Mouse (Mus musculus) gastrocnemius, postnatal 14 days (tissue): ENCODE data around the gene Zfp78. TPM values are rescaled to one million over a fixed set of nuclear protein-coding genes. Genes with fewer than 3 reads are reported as not detected.

Experiments
- DNase-seq: peaks from one replicate; pipeline ENCODE4 v3.0.0; 2021; ENCODE audit warnings: mixed read lengths
- intact Hi-C: fragments of 180-260 bp; cut with DNase I; formaldehyde crosslinking; loops from one replicate; pipeline ENCODE4 v1.15.1; 2025; ENCODE audit warnings: low total_unique reads
- total RNA-seq, 2 experiments: library from RNA; stranded (reverse); gene quantifications; 2 replicates each; pipeline ENCODE4 v1.2.3; 2021

The Zfp78 gene
- total RNA-seq, 2 experiments from 2014 or later: 0.82 to 1.7 TPM

DNA sequence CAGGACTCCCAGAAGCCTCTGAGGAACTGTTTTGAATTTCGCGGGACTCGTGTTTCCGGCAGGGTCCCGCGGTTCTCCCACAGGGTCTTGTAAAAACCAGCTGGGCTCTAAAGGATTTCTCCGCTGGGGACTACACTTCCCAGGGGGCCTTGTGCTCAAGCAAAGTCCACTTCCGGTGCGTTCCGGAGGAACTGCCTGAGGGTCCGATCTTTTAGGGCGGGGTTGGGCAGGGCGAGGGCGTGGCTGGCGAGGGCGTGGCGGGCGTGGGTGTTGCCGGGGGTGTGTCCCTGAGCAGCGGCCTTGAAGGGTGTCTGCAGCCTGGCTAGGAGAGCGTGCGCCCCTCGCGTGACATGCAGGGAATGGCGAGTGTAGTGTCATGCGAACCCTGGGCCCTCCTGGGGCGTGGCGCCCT is 20.0 kb downstream of the Zfp78 start, which contains the start of gene Zfp28:
Gene Zfp28, plus strand, starts transcription at position 252 of the 412 bp plus-strand sequence.
- intact Hi-C loops: no loop called here
- peak; percentile 94 for DNase-seq

DNA sequence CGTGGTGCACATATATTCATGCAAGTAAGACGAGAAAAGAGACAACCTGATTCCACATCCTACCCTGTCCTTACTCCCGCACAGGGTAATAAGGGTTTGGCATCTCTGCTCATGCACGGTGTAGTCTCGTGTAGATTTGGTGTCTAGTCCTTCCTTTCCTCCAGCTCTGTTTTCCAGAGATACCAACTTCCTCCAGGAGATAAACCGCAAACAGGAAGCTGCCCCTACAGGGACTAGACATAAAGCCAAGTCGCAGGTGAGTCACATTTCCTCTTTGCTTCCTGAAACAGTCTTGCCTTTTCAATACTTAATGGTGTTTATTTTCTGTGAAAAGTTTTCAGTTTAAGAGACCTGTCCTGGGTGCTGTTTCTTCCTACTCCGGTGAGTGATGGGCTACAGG is 20.9 kb downstream of the Zfp78 start:
- intact Hi-C loops: no loop called here
- DNase-seq: no peak

DNA sequence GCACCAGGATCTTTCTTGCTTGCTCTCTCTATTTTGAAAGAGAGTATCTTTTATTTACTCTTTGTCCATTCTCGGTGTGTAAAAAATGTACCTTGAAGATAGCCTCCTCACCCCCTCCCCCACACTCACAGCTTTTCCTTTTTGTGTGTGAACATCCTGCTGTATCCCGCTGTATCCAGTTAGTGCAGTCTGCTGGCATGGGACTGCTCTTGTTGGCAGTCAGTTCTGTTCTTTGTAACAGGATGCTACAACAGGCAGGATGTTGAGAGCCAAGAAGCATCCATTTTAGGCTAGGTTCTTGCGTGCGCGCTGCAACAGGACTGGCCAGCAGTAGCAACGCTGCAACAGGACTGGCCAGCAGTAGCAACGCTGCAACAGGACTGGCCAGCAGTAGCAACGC is 23.9 kb downstream of the Zfp78 start:
- peak; percentile 41 for DNase-seq
- intact Hi-C loops: no loop called here

DNA sequence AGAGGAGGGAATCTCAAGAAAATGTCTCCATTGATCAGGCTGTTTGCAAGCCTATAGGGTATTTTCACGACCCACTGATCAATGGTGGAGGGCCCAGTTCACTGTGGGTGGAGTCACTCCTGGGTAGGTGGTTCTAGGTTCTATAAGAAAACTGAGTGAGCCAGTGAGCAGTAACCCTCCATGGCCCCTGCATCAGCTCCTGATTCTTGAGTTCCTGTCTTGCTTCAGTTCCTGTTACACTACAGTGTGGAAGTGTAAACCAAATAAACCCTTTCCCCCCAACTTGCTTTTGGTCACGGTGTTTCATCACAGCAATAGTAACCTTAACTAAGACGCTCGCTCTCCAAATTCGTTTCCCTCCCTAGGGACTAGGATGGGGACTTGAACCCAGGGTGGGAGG is 25.9 kb downstream of the Zfp78 start:
- no peak for DNase-seq
- intact Hi-C loops: no loop called here

DNA sequence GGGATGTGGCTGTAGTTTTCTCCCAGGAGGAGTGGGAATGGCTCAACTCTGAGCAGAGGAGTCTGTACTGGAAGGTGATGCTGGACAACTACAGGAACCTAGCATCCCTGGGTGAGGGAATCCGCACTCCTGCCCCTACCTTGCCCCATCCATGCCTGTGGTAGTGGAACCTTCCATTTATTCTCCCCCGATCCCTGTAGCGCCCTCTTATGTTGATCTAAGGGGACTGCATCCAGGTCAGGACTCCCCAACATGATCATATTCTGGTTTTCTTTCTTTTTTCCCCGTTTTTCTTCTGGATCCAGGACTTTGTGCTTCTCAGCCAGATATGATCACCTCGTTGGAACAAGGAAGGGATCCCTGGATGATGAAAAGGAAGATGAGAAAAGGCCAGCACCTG is 26.4 kb downstream of the Zfp78 start:
- intact Hi-C loops: no loop called here
- no peak for DNase-seq

DNA sequence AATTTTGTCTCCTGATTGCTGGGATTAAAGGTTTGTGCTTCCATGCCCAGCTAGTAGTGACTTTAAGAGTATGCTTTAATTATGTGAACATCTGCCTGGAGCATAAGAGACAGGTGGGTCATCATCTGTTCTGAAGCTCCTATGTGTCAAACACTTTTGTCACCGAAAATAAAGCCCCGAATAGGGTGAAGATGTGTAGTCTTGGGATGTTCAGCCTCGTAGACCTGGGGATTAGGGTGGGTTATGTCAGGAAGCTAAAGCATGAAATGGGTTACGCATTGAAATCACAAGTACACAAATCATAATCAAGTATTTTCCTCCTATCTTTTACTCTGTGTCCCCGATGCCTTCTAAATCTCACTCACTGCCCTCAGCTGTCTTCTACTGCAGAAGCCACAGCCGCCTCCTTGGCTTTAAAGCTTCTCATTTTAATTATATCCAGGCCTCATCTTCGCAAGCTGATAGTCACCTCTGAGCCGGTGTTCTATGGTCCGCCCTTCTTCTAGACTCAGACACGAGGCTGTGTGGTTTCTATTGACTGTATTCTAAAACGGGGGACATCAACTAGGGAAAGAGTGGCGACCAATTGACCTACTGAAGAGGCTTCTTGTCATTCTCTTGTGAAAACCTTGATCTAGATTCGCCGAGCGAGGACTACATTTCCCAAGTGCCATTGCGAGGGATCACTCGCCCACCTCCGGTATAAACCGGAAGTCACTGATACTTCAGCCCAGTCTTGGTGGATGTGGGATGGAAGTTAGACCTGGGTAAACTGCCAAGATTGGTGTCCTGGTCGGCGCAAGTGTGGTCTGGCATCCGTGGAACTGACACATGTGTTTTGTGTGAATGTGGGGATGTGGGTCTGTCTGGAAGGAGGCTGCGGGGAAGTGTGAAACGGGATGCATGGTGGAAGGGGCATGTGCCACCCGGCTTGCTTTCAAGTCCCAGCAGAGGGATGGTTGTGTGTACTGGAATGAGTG is 35.2 kb downstream of the Zfp78 start, which contains the start of gene Smim17:
Gene Smim17, plus strand, starts transcription at position 720 of the 980 bp plus-strand sequence.
- intact Hi-C loops: no loop called here
- DNase-seq: peak; percentile 20

DNA sequence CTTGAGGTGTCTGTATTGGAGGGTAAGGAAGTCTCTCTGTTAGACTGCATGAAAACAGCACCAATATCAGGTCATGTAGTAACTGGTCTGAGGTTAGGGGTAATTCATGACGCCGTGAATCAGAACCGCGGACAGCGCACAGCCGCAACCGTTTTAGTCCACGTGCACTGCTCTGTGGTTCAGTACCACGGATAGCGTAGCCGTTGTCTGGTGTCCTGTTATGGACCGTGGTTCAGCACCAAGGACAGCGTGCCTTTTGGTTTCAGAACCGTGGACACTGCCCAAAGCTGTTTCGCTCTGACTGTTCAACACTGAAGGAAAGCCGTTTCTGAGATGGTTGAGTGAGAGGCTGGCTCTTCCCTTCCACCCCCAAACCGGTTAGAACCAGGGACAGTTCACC is 47.0 kb downstream of the Zfp78 start, which contains the start of gene Gm20715:
Gene Gm20715, plus strand, starts transcription at position 235 of the 400 bp plus-strand sequence.
- DNase-seq: peak; percentile 94
- intact Hi-C loops: no loop called here

DNA sequence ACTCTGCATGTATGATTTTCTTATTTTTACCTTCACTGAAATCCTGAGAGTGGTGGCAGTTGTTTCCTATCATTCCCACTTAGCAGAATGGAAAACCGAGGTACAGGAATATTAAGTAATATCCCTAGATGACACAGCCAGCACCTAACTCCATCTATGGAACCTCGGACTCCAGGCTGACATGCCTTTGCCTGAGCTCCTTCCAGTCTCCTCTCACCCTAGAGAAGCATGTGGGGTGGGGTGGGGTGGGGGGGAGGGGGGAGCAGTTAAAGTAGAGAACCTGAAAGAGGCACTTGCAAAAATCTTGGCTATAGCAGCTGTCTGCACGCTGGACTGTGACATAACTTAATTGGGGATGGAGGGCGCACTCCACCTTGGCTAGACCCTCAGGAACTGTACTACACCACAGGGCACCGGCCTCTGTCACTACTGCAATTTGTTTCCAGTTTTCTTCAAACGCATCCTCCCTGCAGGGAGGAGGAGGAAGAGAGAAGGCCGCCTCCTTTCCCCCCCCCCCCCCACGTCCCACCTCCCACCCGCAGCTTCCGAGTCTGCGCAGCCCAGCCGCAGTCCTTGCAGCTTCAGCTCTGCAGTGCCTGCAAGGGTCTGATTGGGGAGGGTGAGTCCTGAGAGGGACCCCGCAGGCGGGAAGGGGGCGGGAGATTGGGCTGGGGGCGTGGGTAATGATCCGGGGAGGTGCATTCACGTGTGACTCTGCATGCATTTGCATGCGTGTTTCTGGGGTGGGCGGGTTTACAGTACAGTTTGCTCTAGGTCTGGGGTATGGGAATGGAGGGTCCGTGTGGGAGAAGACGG is 51.8 kb downstream of the Zfp78 start:
- intact Hi-C loops: no loop called here
- DNase-seq: no peak

DNA sequence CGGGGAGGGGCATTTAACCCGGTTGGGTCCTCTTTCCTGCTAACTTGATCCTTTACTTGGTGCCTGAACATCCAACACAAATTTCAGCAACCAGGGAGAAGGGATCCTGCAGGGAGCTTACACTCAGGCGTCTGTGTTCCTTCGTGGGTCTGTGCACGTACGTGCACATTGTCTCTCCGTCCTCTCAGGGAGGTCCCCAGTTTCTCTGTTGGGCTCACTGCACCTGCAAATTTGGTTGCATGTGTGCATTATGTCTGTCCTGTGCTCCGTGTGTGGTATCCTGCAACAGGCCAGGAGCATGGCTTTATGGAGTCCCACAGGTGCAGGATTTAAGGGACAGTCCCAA is 52.3 kb downstream of the Zfp78 start:
- no peak for DNase-seq
- intact Hi-C loops: no loop called here

DNA sequence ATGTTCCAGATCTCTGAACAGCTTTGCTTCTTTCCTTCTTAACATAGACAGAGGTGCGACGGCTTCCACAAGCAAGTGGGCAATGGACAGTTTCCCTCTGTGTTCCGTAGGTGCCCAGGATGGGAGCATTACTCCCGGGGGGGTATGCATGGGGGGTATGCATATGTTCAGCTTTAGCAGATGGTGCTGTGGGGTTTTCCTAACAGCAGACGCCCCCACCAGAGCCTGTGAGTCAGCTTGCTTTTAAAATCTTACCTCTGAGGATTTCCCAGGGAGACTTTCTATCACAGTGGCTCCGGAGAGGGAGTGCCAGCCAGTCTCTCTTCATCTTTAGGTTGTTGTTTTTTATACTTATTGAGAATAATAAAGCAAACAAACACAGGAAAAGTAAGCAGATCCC is 56.8 kb downstream of the Zfp78 start:
- intact Hi-C loops: no loop called here
- DNase-seq: no peak

DNA sequence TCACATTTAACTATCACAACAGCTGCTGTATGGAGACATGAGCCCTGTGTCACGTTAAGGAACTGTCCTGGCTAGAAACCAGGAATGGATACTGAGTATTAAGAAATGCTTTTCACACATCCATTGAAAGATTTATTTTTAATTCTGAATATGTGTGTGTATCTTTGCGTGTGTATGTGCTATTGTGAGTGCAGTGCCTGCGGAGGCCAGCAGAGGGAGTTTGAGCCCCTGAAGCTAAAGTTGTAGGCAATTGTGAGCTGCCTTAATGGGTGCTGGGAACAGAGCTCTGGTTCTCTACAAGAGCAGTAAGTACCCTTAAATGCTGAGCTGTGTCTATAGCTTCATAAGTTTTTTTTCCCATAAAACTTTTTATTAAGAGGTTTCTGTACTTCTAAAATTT is 66.3 kb downstream of the Zfp78 start:
- intact Hi-C loops: no loop called here

DNA sequence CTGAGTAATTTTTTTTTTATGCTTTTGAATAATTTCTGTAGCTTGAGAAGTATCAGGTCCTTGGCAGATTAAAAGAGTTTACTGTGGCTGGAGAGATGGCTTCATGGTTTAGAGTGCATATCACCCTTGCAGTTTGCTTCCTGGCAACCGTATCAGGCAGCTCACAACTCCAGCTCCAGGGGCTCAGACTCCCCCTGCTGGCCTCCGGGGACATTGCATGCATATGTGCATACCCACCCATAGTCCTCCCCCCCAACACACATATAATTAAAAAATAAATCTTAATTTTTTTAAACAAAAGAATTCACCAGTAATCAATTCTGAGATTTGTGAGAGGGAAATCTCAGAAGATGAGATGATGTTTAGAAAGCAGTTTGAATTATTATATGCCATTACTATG is 67.3 kb downstream of the Zfp78 start:
- intact Hi-C loops: loop anchor here (5.0 to 10.0 kb wide), 2 partner anchors 73 to 494 kb away; no protein-coding TSS in a partner anchor
- no peak for DNase-seq

More for the DNA sequence above, 66.3 kb downstream of the Zfp78 start:
- DNase-seq: no peak

Other genes with a start within 250 kb of the Zfp78 start
- gene Zfp787, start 207.3 kb upstream of the Zfp78 start, total RNA-seq: 10 to 100 TPM; 32.0 to 32.6 TPM
- gene Zfp444, start 191.1 kb upstream of the Zfp78 start, total RNA-seq: 1 to 10 TPM; 6.0 to 6.1 TPM
- not detected for gene Galp, start 166.2 kb upstream of the Zfp78 start, total RNA-seq
- gene Zscan5b, start 141.0 kb upstream of the Zfp78 start, total RNA-seq: not detected
- gene Epp13, start 110.6 kb upstream of the Zfp78 start, total RNA-seq: not detected
- gene Zfp667, start 76.7 kb upstream of the Zfp78 start, total RNA-seq: 1 to 10 TPM; 1.9 to 2.4 TPM
- gene Zfp583, start 32.0 kb upstream of the Zfp78 start, total RNA-seq: under 1 TPM; 0.39 to 0.51 TPM
- under 1 TPM; 0.06 to 0.11 TPM for gene Gm3854, start 19.5 kb upstream of the Zfp78 start, total RNA-seq
- 1 to 10 TPM; 1.9 to 2.2 TPM for gene Zfp28, start 20.0 kb downstream of the Zfp78 start, total RNA-seq
- under 1 TPM in 1 of 2 experiments, not detected in 1; 0.33 TPM for gene Smim17, start 35.4 kb downstream of the Zfp78 start, total RNA-seq
- not detected for gene Gm20715, start 47.0 kb downstream of the Zfp78 start, total RNA-seq
- not detected for gene Olfr1344, start 75.4 kb downstream of the Zfp78 start, total RNA-seq
- gene Olfr1336, start 92.9 kb downstream of the Zfp78 start, total RNA-seq: not detected
- not detected for gene Olfr1346, start 103.8 kb downstream of the Zfp78 start, total RNA-seq
- not detected for gene Olfr5, start 123.7 kb downstream of the Zfp78 start, total RNA-seq
- gene Olfr1347, start 136.5 kb downstream of the Zfp78 start, total RNA-seq: not detected
- gene Olfr1348, start 145.5 kb downstream of the Zfp78 start, total RNA-seq: not detected
- gene Olfr1349, start 159.7 kb downstream of the Zfp78 start, total RNA-seq: not detected
- not detected for gene Olfr1350, start 201.6 kb downstream of the Zfp78 start, total RNA-seq